Mouse (Mus musculus) right cerebral cortex, postnatal 36 days (tissue): ENCODE measurements around the gene Mrvi1.

ENCODE experiments used
- DNase-seq, 2 experiments: peaks; one replicate each; pipeline ENCODE4 v3.0.0; 2022; ENCODE audit warnings: low spot score in 2 of 2, mixed read lengths in 1 of 2

The Mrvi1 gene

DNA sequence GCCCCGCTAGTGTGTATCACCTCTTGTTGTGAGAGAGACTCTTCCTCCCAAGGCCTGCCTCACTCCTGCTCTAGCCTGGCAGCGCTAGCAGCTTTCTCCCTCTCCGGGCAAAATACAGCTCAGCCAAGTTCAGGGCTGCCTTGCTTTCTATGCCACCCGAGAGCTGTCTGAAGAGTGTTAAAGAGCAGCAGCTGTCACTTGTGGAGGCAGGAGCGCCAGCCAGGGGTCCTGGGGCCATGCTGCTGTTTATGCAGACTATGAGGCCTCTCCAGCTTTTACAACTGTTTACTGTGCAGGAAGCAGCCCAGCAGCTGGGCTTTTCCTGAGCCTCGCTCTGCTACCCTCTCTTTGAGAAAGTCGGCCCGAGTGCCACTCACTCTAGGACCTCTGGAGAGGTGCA lies 1.2 kb downstream of the Mrvi1 start:
- no peak for DNase-seq

DNA sequence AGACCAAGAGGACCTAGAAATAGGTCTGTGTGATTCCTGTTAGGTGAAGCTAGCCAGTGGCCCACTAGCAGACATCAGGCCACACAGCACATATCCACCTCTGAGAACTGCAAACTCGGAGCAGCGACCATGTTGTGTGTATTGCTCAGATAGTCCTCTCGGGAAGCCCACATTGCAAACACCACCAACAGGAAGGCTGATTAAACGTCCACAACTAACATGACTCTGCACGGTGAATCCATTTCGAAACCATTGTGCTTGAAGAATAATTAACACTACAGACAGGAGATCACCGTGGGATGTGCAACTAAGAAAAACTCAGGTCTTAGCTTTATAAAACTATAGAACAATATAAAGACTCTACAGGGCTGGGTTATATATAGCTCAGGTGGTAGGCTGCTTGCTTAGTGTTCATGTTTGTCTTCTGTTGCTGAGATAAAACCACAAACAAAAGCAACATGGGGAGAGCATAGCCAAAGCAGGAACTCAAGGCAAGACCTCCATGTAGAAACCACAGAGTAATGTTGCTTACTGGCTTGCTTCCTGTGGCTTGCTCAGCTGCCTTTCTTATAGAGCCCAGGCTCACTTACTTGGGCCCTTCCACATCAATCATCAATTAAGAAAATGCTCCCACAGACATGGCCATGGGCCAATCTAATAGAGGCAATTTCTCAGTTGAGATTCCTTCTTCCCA lies 4.4 kb downstream of the Mrvi1 start:
- no peak for DNase-seq

DNA sequence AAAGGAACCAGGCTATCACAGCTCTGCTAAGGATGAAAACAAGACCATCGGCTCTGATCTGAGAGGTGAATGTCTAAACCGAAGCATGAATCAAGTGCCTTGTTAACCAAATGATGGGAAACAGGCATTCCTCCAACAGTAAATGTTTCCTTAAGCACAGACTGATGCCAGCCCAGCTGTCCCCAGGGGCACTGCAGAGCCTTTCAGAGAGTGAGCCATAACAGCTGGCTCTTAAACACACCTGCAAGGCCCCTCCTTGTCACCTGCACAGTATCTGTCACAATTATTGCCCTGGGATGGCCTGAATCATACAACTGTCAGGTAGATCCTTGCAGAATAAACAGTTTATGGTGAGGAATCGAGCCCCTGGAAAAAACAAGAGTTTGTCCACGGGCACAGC lies 8.8 kb downstream of the Mrvi1 start:
- no peak for DNase-seq

DNA sequence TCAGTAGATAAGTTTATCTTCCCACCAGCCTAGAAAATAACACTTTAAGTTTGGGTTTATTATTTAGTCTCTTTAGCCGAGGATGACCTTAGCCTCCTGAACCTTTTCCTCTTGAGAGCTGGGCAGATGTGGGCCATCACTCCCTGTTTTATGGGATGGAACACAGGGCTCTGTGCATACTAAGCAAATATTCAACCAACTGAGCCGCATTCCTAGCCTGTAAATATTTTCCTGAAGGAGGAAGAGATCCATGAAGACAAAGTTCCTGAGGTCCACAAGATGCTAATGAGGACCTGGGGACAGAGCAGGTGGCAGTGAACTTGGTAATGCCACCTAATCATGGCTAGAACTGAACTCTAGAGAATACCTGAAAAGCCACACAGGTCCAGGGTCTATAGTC lies 9.5 kb downstream of the Mrvi1 start:
- no peak for DNase-seq

DNA sequence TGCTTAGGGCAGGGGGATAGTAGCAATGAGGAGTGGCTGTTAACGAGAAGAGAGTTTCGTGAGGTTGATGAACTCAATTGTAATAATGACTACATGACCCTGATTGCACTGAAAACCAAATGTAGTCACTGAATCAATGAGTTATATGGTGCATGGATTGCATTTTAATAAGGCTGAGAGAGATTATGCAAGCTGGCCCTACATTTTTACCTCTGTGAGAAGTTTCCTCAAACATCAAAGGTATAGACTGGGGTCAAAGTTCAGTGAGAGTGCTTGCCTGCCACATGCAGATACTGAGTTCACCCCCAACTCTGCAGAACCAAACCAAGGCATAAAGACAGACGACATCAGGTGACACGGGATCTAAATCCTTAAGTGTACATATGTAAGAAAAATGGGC lies 14.9 kb downstream of the Mrvi1 start:
- no peak for DNase-seq

DNA sequence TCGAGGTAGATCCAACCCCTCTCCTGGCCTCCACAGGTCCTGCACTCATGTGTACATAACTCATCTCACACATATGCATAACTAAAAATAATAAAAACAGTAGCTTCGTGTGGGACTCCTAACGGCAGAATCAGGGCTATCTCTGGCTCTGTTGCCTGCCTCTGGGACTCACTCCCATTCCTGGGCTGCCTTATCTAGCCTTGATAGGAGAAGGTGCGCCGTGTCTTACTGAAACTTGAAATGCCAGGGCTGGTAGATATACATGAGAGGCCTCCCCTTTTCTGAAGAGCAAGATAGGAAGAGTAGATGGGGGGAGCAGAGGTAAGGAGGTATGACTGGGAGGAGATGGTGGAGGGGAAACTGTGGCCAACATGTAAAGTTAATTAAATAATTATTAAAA lies 15.4 kb downstream of the Mrvi1 start:
- no peak for DNase-seq

DNA sequence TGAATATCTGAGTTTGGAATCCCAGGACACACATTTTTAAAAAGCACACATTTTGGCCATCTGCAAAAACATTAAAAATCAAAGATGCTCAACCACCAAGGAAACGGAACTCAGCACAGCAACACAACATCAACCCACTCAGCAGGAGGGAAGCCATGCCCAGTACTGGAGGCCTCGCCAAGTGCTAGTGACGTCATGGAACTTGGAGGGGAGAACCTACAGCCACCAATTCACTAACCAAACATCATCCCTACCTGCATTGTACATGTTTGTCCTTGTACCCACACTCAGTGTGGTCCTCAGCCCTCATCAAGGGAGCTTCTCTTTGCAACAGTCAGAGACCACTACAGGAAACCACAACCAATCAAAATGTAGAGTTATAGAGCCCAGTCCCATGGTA lies 16.9 kb downstream of the Mrvi1 start:
- DNase-seq, result no peak

DNA sequence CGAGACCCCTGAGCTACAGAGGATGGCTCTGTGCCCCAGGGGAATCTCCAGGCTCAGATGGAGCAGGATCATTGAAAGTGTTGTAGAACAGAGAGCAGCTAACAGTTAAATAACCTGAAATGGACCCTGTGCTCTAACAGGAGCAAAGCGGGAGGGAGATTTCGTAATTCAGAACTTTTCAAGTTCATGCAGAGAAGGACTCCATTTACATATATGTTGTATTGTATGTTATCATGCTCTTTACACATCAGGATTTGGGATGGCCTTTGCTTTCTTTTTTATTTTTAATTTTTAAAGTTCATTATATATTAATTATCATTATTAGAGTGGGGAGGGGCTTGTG lies 18.6 kb downstream of the Mrvi1 start:
- DNase-seq, result no peak

DNA sequence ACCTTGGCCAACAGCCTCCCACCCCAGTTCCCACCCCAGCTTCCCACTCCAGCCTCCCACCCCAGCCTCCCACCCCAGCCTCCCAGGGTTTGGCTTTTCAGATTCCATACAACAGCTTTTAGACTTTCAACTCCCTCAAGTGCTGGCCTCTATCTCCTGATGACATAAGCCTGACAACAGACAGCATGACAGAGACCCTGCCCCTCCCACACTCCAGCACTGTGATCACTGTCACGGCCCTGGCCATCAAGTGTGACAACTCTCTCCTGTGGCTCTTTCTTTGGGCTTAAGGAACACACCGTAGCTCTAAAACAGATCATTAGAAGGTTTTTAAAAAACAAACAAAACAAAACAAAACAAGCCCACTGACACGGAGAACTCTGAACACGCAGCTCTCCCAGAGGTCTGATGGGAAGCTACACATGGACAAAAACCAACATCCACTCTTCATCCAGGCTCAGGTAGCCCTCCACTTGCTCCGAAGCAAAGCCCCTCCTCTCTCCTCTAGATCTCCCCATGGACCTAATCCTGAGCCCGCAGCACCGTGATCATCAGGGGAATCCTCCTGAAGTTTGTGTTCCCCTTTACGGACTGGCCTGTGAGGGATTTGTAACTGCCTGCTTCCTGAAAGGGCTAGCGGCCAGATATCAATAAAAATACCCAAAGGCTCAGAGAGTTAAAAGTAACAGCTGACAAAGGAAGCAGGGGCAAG lies 19.2 kb downstream of the Mrvi1 start:
- no peak for DNase-seq

DNA sequence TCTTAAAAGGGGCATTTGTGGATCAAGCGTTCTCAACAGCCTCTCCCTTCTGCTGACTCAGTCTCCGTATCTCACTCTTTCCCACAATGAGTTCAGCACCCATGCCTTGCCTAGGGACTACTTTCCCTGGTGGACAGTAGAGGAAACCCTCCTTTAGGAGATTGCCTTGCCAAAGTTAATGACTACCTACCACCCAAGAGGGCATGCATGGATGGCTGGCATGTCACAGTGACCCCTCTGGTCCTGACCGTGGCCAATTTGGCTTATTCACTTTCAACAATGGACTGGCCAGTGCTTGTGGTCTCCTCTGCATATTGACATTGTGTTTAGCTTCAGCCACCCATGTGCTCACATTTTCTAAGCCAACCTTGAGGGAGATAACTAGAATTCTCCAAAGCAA lies 19.8 kb downstream of the Mrvi1 start:
- DNase-seq, result no peak

DNA sequence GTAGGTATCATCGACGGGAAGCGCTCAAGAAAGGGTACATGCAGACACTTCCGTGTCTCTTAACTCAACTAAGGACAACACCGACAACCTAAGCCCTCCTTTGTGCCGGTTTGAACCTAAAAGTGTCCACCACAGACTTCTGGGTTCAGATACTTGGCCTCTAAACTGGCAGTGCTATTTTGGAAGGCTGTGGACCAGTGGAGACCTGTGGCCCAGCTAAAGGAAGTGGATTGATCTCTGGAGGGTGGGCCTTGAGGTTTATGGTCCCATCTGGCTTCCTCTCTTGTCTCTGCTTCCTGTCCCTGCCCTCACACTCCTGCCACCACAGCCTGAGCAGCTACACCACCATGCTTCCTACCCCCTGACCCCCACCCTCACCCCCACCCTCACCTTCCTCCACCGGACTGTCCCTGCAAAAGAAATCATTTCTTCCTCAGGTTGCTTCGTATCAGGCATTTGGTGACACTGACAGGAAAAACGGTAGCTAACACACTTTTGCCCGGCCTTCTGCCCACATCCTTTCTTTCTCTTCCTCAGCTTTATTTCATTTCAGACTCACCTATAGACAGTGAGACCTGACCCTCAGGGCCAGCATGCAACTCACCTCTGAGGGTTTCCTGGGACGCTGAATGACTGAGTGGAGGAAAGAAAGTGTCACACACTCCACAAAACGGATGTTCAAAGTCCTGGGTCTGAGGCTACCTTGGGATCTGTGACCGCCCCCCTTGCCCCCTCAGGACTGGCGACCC lies 25.7 kb downstream of the Mrvi1 start:
- DNase-seq, result no peak

DNA sequence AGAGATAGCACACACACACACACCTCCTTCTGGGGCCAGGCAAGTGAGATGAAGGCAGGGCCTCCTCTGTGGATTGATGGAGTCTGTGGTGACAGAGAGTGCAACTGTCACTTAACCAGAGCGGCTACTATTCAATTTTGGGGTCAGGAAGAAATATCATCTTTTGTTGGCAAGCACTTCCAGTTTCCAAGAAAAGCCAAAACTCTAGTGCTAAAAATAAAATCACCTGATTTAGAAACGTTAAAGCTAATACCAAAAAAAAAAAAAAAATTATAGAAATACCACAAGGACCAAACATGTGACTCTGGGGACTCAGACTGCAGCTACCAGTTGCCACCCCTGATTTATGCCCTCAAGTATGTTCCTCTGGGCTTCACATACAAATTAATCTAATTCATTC lies 26.7 kb downstream of the Mrvi1 start:
- DNase-seq, result no peak

DNA sequence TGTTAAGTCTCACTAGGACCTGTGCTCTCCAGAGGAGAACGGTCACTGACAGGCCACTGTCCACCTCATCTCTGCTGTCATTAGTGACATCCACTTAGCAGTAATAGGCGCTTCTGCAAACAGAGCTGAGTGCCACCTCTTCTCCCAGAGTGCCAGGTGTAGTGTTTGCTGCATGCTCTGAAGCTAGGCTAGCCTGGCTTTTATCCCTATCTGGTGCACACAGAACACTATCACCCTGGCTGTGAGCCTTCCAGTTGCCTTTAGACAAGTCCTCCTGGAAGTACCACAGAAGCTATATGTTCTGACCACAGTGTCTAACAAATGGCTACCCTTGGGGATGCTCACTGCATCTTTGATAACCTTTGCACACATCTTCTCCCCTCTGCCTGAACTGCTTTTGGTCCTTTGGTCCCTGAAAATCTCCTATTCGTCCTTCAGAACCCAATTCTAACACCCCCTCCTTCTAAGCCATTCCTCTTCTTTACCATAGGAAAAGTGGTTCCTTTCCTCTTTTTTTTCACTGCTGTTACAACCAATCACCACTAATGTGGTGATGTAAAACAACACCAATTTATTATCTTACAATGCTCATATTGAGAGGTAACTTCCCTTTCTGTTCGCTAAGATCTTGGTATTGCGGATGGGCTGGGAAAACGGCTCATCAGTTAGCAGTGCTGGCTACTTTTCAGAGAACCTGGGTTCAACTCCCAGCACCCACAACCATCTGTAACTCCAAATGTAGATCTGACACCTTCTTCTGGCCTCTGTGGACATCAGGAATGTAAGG lies 28.0 kb downstream of the Mrvi1 start:
- DNase-seq, result no peak

DNA sequence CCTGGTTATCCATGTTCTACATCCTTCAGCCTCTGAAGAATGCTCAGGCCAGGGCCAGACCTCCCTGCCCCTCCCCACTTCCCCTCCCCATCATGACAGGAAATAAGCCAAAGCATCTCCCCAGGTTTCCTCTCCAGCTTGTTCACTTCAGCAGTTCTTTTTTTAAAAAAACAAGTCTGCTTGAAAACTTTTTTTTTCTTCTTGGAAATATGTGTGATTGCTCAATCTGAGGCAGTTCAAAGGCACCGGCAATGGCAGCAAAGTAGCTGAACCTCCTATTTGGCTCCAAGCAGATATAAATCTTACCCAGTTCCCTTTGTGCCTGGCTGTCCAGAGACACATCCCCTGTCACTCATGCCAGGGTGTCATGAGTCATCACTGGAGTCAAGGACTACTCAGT lies 29.1 kb downstream of the Mrvi1 start:
- DNase-seq, result no peak

DNA sequence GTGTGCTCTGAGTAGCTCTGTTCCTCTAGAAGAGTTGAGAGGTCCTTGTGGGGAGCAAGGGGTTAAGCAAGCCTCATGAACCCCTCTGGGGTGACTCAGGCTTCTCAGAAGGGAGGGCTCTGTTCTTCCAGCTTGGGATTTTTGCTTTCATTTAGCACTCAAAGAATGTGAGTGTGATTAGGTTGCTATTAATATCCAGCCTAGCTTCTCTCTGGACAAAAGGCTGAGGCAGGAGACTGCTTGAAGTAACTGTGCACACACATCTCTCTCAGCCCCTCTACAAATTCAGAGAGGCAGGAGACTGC lies 31.7 kb downstream of the Mrvi1 start:
- no peak for DNase-seq

DNA sequence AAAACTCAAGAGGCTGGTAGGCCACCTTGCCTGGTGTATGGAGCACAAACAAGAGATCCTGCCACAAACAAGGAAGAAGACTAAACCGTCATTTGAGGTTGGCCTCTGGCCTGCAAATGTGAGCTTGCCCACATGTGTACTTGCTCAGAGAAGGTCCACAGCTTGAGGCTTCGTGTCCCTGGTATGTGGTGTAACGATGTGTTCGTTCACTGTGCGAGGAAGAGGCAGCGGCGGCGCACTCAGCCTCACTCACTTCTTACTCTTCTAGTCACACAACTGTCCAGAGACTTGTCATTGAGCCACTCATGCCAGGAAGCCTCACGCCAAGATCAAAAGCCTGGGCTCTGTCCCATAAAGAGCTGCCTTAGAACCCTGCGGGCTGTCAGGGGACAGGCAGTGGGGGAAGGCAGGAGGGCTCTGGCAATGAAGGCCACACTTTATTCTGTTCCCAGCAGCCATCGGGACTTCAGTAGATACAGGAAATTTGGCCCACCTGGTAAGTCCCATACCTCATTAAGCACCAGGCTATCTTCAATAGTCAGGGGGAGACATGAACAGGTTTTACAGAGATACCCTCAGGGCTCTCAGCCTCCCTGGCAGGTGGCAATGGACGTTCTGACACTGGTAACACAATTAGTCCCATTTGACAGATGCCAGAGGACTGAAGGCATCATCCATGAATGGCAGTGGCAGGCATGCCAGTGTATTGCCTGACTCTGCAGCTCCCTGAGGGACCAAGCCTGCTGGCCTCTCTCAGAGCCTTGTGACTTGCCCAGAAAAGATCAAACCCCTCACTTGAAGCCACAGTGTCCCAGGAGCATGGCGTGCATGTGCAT lies 32.3 kb downstream of the Mrvi1 start:
- no peak for DNase-seq

DNA sequence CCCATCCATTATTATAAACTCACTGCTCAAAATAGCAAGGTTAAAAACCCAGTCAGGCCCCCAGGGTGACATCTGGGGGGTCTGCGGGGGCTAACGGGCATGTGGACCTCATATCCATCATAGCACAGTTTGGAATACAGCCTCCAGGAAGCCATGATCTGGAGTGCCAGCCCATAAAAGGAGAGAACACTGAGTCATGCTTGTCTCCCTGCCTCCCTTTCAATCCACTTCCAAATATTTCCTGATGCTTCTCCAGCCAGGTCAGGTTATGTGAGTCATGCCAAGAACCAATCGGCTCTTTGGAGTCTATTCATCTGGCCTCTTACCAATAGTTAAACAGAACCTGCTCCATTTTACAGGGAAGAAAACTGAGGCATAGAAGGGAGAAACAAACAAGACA lies 33.7 kb downstream of the Mrvi1 start:
- no peak for DNase-seq

DNA sequence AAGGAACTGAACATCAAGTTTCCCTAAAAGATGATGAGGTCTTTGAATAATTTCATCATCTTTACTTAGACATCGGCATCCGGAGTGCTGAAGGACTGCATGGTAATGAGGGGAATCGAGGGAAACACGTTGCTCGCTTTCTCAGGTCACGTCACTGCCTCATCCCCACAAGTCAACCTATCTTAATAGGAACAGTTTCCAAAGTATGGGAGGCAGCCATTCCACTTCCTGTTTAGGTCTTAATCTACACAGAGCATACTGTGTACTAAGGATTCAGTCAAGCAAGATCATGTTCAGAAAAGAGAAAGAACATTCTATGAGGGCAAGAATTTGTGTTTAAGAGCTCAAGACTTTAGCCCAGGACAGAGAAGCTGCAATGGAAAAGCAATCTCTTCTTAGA lies 34.6 kb downstream of the Mrvi1 start:
- DNase-seq, result no peak

DNA sequence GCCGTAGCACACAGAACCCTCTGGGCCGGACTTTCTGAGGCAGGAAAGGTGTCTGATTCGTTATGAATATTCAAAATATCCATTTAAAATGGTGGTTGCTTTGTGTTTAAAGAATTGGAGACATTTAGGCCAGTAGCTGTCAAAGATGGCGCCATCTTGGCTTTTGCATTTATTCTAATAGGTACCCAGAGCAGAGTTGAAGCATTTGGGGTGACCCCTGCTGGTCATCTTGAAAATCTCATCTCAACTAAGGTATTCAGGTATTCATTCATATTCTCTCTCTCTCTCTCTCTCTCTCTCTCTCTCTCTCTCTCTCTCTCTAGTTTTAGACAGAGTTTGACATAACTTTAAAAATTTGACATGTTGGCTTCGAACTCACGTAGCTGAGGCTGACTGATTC lies 35.5 kb downstream of the Mrvi1 start:
- no peak for DNase-seq

DNA sequence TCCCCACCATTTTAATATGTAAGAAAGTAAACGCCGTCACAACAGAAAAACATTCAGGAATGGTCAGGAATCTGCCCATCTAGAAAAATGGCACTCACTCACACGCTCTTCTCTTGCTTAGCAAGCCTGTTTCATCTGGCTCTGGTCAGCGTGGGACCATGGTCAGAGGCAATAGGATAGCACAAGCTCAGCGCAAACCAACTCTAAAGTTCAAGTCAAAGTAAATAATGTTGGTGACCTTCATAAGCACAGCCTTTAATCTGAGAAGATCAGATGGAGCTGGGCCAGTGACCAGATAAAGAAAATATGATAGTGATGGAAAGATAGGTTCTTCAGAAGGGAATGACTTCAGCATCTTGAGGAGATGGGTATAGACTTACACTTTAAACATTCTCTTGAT lies 37.9 kb downstream of the Mrvi1 start:
- no peak for DNase-seq

DNA sequence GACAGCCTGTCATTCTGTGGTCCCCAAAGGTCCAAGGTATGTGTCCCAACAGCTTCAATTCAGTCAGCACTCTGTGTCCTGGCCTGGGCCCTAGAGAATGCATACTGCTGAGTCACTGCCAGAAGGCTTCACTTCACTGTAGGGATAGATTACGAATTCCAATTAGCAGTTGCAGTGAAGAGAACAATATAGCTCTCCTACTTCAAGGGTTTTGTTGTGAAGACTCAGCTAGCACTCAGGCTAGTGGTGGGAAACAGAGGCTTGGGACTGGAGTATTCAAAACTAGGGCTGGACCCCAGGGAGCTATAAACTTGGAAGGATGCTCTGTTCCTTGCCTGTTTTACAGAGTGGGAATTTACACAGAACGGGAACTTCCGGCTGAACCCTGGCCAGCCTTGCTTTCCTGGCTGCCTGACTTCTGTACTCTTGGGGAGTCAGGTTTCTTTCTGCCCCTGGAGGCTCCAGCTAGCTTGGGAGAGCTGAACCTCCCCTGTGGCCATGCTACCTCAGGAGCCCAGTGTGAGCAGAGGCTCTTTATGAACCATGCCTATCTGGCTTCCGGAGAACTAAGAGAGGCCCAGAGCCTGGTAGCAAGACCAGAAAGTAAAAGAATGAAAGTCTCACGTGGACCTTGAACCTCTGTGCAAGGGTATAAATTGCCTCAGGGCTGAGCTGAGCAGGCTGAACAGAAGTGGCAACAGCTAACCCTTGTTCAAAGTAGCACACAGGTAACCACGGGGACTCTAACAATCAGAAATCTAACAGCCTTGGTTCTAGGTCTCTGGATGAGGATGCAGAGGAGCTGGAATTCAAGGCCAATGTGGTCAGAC lies 40.3 kb downstream of the Mrvi1 start:
- DNase-seq, result no peak
